Mouse (Mus musculus) spleen, adult 18-20 months (tissue): ENCODE measurements at regions not wholly inside any gene's neighbourhood (a gene's known extent, or its start where the extent isn't known, plus 50 kb on each side); places are given as distances from the start of the nearest gene placed in this dataset.

Experiments
- DNase-seq, 2 experiments: peaks; one replicate each; pipeline ENCODE4 v3.0.0; 2022; ENCODE audit warnings: mixed read lengths in 2 of 2

DNA sequence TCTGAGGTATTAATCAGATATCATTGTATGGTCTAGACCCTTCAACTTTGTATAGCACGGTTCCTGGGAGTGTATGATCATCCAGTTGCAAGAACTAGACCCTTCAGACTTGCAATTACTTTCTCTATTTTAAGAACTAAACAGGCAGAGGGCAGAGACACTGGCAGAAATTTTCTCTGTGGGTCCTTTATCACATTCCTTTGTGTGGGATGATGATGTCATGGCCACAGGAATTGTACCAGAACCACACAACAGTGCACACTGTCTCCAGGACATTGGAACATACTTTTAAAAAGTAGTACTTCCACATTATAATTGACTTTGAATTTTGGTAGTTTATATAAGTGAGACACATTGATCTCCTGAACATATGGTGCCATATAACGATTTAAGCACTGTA lies 674.2 kb downstream of the Rfpl4b start:
- DNase-seq, result no peak

GRCm38 (mm10) chr10:38139196-38139595 lies 682.4 kb downstream of the Rfpl4b start:
- no peak for DNase-seq

DNA sequence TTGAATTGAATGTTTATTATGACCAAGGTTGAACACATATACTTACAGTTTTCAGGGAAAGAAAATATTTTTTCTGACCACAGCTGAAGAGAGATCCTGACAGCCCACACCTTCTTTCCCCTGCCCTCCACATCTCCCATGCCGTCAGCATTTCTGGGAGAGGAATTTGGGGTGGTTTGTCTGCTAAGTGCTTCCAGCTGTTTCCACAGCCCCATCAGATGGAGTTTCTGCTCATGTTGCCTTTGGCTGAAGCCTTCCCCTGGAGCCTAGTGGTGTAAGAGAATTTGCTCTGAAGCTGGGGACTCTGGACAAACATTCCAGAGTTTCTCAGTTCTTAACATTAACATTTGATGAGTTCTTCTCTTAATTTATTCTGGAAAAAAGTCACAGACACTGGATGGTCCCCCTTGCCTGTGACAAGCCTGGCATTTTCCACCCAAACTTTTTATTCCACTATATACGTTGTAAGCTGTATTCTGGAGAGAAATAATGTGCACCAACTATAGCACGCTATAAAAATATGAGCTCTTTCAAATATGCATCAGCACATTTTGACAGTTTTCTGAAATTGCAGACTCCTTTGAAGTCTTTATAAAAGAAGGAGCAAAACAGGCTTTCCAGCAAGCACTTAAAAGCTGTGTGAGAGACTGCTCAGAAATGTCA lies 699.5 kb downstream of the Rfpl4b start:
- DNase-seq, result no peak

- no peak for DNase-seq
Observed at GRCm38 (mm10) chr10:38118601-38119000, 703.0 kb downstream of the Rfpl4b start.

GRCm38 (mm10) chr10:38116516-38116915 lies 705.1 kb downstream of the Rfpl4b start:
- DNase-seq, result no peak

- DNase-seq, result no peak
Observed at GRCm38 (mm10) chr10:38114194-38114593, 707.4 kb downstream of the Rfpl4b start.

GRCm38 (mm10) chr10:38108591-38108990 lies 713.0 kb downstream of the Rfpl4b start:
- no peak for DNase-seq

- DNase-seq, result no peak
Observed at GRCm38 (mm10) chr10:38103570-38103969, 718.0 kb downstream of the Rfpl4b start.

- DNase-seq, result no peak
Observed at GRCm38 (mm10) chr10:38078521-38078920, 743.1 kb downstream of the Rfpl4b start.

DNA sequence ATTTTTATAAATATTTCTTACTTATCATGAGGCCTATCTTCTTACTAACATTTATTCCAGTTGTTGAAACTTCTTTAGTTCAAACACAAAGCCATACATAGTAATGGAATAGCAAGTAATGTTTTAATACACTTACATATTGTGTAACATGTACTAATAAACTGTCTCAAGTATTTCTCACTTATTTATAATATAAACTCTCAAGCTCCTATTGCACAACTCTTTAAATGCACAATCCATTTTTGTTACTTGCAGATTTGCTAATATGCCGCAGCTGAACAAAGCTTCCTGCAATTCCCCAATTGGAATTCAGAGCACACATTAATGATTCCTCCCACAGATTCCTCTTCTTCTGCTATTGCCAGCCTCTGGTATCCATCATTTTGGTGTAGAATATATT lies 749.2 kb downstream of the Rfpl4b start:
- DNase-seq, result no peak

GRCm38 (mm10) chr10:38059050-38059449 lies 762.5 kb downstream of the Rfpl4b start:
- no peak for DNase-seq

- DNase-seq, result no peak
Observed at GRCm38 (mm10) chr10:38010452-38010851, 811.1 kb downstream of the Rfpl4b start.

DNA sequence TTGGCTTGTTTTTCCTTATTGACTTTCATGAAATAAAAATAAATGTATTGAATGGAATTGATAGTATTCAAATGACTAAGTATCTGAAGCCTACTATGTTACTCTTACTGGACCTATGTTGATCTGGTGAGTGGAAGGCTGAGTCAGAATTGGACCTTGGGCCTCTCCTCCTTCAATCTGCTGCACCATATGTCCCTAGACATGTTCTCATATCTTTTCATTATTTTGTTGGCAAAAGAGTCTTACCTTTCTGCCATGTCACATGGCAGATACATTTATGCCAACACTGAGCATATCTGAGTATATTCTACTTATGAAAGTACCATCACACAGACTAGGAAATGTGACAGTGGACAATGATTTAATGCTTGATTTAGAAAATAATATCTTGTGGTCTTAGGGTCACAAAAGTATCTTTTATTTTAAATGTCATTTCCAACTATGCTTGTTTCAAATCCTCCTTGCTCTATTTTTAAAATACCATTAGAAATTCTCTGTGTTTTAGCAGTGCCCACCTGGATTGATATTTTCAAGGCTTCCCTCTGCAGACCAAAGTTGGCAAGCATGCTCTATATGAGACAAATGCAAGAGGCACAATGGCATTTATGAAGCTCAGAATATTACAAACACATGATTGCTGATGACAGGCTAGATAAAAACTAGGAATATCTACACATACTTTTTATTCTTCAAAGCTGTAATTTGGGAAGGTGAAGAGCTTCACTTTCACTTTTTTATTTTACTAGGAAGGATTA lies 825.7 kb downstream of the Rfpl4b start:
- DNase-seq, result no peak

DNA sequence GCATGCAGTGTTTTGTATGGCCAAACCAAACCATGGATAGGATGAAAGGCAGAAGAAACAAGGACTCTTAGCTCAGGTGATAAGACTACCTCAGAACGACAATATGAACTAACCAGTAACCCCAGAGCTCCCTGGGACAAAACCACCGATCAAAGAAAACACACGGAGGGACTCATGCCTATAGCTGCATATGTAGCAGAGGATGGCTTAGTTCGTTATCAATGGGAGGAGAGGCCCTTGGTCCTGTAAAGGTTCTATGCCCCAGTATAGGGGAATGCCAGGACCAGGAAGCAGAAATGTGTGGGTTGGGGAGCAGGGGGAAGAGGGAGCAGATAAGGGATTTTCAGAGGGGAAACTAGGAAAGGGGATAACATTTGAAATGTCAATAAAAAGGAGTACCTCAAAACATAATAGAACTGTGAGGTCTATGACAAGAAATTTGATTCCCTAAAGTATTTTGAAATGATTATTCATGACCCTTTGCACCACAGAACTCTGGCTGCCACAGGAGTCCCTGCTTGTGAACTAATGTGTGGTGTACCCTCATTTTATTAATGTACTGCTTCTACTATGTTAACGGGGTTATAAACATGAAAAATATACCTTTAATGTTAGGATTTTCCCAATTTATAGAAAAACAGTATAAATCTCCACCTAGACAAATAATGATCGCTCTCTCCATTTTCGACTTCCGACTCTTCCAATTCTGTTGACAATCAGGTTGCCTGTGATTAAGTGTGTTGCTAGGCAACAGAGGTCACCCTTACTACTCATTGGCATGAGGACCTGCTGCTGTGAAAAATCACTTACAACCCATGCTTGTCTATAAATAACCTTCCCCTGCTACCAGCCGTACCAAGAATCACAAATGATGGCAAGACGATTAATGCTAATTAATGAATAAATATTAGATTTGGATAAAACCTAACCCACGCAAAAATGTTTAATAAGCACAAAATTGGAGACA lies 833.0 kb downstream of the Rfpl4b start:
- DNase-seq, result no peak

DNA sequence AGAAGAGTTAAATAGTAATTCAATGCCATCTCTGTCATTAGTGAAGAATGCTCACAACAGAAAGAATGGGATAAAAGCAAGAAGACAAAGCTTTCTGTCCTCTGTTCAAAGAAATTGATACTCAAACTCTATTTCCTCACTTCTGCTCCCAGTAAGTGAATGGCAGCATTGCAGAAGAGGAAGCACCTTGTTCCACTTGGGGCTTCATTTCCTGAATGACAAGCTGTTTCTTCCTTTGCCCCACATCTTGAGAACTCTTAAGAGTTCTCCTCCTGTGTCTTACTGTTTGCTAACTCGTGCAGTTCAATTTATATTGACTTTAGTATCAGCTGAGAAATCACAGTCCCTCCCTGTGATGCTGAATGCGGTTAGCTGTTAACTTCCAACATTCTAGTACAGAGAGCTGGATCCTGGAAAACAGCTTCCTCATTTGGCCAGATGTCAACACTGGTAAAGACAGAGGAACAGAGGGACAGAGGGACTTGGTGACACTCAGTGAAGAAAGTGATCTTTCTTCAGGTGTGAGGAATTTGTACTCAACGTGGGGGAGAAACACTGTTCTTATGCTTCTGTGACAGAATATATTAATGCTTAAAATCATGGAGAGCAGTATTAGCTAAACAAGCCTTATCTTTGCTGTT lies 840.3 kb upstream of the Marcks start:
- no peak for DNase-seq

GRCm38 (mm10) chr10:37960051-37960450 lies 821.3 kb upstream of the Marcks start:
- no peak for DNase-seq

GRCm38 (mm10) chr10:37914780-37915179 lies 776.1 kb upstream of the Marcks start:
- DNase-seq, result no peak

DNA sequence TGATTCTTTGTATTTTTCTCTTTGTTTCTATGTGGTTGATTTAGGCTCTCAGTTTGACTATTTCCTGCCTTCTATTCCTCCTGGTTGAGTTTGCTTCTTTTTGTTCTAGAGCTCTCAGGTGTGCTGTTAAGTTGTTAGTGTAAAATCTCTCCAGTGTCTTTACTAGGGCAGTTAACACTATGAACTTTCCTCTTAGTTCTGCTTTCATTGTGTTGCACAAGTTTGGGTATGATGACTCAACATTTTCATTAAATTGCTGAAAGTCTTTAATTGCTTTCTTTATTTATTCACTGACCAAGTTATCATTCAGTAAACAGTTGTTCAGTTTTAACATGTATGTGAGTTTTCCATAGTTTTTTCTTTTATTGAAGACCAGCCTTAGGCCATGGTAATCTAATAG lies 772.9 kb upstream of the Marcks start:
- DNase-seq, result no peak

- no peak for DNase-seq
Observed at GRCm38 (mm10) chr10:37908276-37908675, 769.6 kb upstream of the Marcks start.

DNA sequence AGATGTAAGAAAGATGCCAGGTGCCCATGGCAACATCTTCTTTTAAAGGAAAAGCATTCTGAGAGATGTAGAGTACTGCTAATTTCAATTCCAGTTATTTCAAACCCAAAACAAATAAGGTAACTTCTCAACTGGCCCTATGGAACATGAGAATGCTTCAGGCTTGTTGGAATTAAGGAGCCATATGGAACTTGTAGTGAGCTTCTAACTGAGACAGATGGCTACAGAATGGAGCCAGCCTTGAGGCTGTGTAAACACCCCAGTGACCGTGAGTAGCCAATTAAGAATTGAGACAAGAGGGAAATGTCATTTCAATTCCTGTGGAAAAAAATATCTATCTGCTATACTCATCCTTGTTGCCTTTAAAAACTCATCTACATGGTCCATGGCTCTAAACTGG lies 769.0 kb upstream of the Marcks start:
- no peak for DNase-seq

DNA sequence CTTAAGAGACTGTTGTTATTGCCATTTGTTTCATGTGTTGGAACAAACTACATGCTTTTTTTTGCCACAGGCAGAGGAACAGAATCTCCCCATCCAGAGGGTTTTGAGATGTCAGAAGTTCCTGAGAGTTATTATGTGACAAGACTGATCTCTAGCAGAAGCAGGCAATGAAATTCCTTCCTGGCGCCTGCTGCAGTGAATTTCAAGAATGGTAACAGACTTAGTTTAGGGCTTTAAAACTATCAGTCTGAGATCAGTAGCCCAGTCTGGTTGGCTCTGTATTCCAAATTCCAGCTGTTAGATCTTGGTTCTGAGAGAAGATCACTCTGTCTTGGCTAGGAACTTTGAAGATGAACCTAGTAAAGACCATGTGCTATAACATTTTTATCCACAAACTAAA lies 749.2 kb upstream of the Marcks start:
- no peak for DNase-seq

GRCm38 (mm10) chr10:37880841-37881240 lies 742.1 kb upstream of the Marcks start:
- no peak for DNase-seq

DNA sequence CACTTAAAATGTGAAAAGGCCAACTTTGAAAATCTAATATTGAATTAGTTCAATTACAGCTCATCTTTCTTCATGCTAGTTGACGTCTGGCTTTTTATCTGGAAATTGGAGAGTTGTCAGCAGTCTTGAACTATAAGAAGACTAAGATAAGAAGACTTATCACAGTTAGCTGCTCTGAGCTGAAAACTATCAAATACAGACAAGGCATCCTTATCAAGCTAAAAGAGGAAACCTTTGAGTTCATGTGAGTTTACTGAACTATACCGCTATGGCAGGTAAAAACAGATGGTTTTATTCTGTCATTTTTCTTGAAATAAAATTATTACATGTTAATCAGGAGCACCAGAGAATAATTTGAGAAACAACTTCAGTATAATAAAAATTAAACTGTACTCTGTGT lies 735.2 kb upstream of the Marcks start:
- DNase-seq, result no peak
